Mouse (Mus musculus) heart, adult 2 months (tissue): ENCODE measurements around the gene Larp1. TPM values are rescaled to one million over a fixed set of nuclear protein-coding genes. Genes with fewer than 3 reads are reported as not detected.

Source experiments
- DNase-seq, 2 experiments: peaks; one replicate each; pipeline ENCODE4 v3.0.0; 2021
- H3K27ac ChIP-seq: fragments of 200-600 bp; 2 replicates; pipeline ENCODE4 v1.8.1; 2022
- H3K27me3 ChIP-seq: fragments of 200-500 bp; 2 replicates; pipeline ENCODE4 v1.6.1; 2012; ENCODE audit warnings: mild to moderate bottlenecking, low read length, inconsistent platforms, mixed read lengths; ENCODE audit not compliant: control insufficient read depth, insufficient read depth
- H3K36me3 ChIP-seq: fragments of 200-500 bp; 2 replicates; pipeline ENCODE4 v1.6.1; 2012; ENCODE audit warnings: low read length, inconsistent platforms; ENCODE audit not compliant: control insufficient read depth, insufficient read depth
- H3K4me1 ChIP-seq: fragments of 200-500 bp; 2 replicates; pipeline ENCODE4 v1.6.1; 2011; ENCODE audit warnings: low read length; ENCODE audit not compliant: control insufficient read depth, insufficient read depth
- H3K4me3 ChIP-seq: fragments of 200-600 bp; 2 replicates; pipeline ENCODE4 v1.8.1; 2022
- H3K79me2 ChIP-seq: fragments of 200-500 bp; replicated peaks from 2 replicates; pipeline ENCODE4 v1.6.1; 2012; ENCODE audit warnings: mild to moderate bottlenecking, inconsistent platforms, low read length, moderate library complexity, mixed read lengths; ENCODE audit not compliant: control insufficient read depth, insufficient read depth
- H3K9ac ChIP-seq: fragments of 200-500 bp; 2 replicates; pipeline ENCODE4 v1.6.1; 2012; ENCODE audit warnings: low read depth, mild to moderate bottlenecking, control low read depth, inconsistent platforms, low read length, mixed read lengths
- CTCF ChIP-seq: fragments of 200-600 bp; IDR thresholded peaks from 2 replicates; pipeline ENCODE4 v1.8.1; 2022; ENCODE audit warnings: antibody characterized with exemption, mild to moderate bottlenecking, moderate library complexity
- EP300 ChIP-seq: fragments of 200-500 bp; IDR thresholded peaks from 2 replicates; pipeline ENCODE4 v1.6.1; 2011; ENCODE audit warnings: low read depth, low read length, control low read depth; ENCODE audit not compliant: insufficient read depth
- POLR2A ChIP-seq: fragments of 200-500 bp; IDR thresholded peaks from 2 replicates; pipeline ENCODE4 v1.6.1; 2011; ENCODE audit warnings: mild to moderate bottlenecking, low read depth, low read length, control low read depth; ENCODE audit not compliant: insufficient read depth
- WGBS: fragments of 180-500 bp; shearing (Covaris S2); methylation state at CpG from one replicate; pipeline ENCODE4 v1.1.7; 2018; 5-methylcytosine and 5-hydroxymethylcytosine counted together
- intact Hi-C: fragments of 180-260 bp; cut with DNase I; formaldehyde crosslinking; loops from one replicate; pipeline ENCODE4 v1.15.1; 2025
- long read RNA-seq: library from polyadenylated mRNA; stranded (forward); transcript quantifications from one replicate; pipeline ENCODE4 v2.0.0, GENCODE M21; 2021
- polyA plus RNA-seq: library from polyadenylated mRNA; depleted of rRNA; stranded (reverse); fragments of >200 nt; gene quantifications from 2 replicates; pipeline ENCODE4 v1.2.3, GENCODE M21; 2012; rRNA removed
- total RNA-seq, 2 experiments: library from RNA; stranded (reverse); gene quantifications; 2 replicates each; pipeline ENCODE4 v1.2.3; 2021

Larp1 gene
- total RNA-seq (10 to 100 TPM; 57.4 to 63.4 TPM), polyA plus RNA-seq (26.5 and 35.7 TPM in 2 replicates)
- long read RNA-seq, full-length matches to known transcripts: 7 of 38 reads
- long read RNA-seq, partial matches to known transcripts: 25 of 38 reads
- long read RNA-seq, other reads (novel, unspliced or antisense): 6 of 38 reads

DNA sequence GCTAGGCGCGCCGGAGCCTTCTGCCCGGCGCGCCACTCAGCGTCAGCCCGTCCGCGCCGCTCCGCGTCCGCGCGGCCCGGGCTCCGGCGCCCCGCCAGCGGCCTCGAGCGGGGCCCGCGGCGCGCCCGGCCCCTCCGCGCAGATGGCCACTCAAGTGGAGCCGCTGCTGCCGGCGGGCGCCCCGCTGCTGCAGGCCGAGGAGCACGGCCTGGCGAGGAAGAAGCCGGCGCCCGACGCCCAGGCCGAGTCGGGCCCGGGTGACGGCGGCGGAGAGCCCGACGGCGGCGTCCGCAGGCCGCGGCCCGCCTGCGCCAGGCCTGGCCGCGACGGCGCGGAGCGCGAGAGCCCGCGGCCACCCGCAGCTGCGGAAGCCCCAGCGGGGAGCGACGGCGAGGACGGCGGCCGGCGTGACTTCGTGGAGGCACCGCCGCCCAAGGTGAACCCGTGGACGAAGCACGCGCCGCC lies at the start of gene Larp1:
TSS of gene Larp1 (plus strand) at position 14 of the 465 bp plus-strand sequence.
- intact Hi-C loops: loop anchor here (5.0 kb wide), 1 partner anchor 207 kb away; the partner anchor contains the start of gene Sap30l
- WGBS: 6% methylated on average over 54 of the region's 84 CpGs
- peak; percentile 63 to 75 for DNase-seq
- Histone ChIP-seq H3K4me3 (peak within 1 kb of the TSS; percentile 94), H3K79me2 (peaks cover 3% of the 10 kb centered on the region), H3K4me1 (peaks cover 5% of the 10 kb centered on the region), H3K36me3 (peaks cover 5% of the 10 kb centered on the region), H3K27ac (peak within 1 kb of the TSS; percentile 86), H3K9ac (peak within 1 kb of the TSS; percentile 89), H3K27me3 (no peaks in the 10 kb centered on the region)
- no peak for TF ChIP-seq POLR2A
- TF ChIP-seq CTCF: no peak
- TF ChIP-seq EP300: no peak

DNA sequence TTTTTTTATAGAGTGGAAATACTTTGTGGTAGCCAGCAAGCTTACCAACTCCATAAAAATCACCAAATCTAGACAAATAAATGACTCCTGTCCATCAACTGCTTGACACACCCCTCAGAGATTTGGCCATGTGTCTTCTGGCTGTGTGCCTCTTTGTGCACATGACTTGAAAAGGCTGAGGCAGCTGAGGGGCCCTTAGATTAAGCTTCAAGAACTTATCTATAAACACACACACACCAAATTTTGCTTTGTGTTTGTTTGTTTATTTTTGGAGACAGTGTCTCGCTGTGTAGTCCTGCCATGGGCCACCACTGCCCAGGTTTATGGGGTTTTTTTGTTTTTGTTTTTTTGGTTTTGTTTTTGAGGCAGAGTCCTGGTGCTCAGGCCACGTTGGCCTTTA lies 48.9 kb upstream of the Larp1 start:
- H3K36me3 ChIP-seq: no peaks in the 10 kb centered on the region
- H3K4me1 ChIP-seq: peaks cover 2% of the 10 kb centered on the region
- H3K27me3 ChIP-seq: no peaks in the 10 kb centered on the region
- no peak overlapping the region for H3K4me3 ChIP-seq
- TF ChIP-seq CTCF (no peak), EP300 (no peak), POLR2A (no peak)
- H3K79me2 ChIP-seq: no peaks in the 10 kb centered on the region
- DNase-seq: no peak
- no peak overlapping the region for H3K9ac ChIP-seq
- H3K27ac ChIP-seq: no peak overlapping the region
- WGBS: 82% methylated on average over 2 of the region's 2 CpGs
- intact Hi-C loops: loop anchor here (5.0 to 10.0 kb wide), 2 partner anchors 142 to 345 kb away; partner anchors contain the start of genes Cnot8 and Zfp692

DNA sequence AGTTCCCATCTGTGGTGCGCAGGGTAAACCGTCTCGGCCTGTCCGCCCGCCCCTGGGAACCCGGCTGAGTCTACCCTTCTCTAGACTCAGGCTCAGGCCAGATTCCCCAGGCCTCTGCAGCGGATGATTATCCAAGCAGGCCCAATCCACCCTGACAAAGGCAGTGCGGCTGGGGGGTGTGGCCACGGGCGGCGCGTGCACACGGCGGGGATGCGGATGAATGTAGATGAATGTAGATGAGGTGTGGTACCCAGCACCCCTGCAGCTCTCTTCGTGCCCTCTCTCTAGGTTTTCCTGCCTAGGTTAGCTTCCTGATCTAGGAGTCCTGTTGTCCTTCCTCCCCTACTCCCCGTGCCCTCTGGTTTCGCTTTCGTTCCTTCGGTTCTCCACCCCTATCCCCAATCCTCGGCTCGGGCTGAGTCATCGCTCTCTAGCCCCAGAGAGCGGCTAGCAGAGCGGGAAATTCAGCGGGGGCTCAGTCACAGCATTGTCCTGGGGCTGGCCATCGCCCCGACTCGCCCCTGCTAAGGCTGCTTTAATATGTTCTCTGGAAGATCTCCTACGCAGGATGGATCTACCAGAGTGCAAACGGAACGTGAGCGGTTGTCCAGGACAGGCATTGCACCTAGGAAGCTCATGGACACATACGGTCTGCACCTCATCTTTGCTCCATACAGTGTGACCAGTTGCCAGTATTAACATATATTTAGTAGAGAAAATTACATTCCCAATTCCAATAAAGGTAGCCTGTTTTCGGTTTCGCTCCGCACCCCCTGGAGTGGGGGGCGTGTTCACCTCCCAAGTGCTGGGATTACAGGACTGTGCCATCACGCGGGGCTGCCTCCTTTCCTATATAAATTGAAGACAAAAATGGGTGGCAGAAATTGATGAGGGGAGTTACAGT lies 46.2 kb upstream of the Larp1 start:
- Histone ChIP-seq H3K4me1 (peaks cover 2% of the 10 kb centered on the region), H3K9ac (peak overlapping the region; percentile 79), H3K4me3 (peak overlapping the region; percentile 85), H3K27ac (peak overlapping the region; percentile 90), H3K79me2 (no peaks in the 10 kb centered on the region), H3K27me3 (no peaks in the 10 kb centered on the region), H3K36me3 (no peaks in the 10 kb centered on the region)
- 1% methylated on average over 40 of the region's 40 CpGs for WGBS
- peak; percentile 57 for TF ChIP-seq EP300
- no peak for TF ChIP-seq CTCF
- peak; percentile 78 for TF ChIP-seq POLR2A
- intact Hi-C loops: loop anchor here (5.0 to 10.0 kb wide), 2 partner anchors 140 to 342 kb away; partner anchors contain the start of genes Cnot8 and Zfp692
- peak; percentile 84 to 87 for DNase-seq

DNA sequence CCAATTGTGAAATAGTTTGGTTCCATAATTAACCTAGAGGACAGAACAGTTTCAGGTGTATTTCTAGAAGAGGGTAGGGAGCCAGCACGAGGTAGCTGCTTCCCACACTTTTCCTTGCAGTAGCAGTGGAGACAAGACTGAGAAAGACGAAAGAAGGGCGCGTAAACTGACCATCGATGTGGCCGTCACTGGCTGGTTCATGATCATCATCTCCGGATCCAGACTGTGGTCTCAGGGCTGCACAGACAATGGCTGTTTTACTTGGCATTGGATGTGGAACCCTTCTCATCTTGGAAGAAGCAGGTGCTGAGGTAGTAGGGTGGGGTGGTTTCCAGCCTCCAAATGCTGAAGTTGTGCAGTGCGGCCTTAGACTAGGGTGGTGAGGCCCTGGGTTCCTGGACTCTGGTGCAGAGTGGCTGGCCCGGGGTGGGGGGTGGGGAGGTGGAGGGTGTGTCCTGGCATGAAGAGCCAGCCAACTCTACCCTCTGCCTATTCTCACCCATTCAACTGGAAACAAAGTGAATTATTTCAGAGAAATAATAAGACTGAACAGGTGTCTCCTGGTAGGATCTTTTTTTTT lies 45.5 kb upstream of the Larp1 start:
- Histone ChIP-seq H3K36me3 (no peaks in the 10 kb centered on the region), H3K27ac (no peak overlapping the region), H3K27me3 (no peaks in the 10 kb centered on the region), H3K9ac (no peak overlapping the region), H3K4me1 (peaks cover 2% of the 10 kb centered on the region), H3K4me3 (peak overlapping the region; percentile 85), H3K79me2 (no peaks in the 10 kb centered on the region)
- WGBS: 46% methylated on average over 9 of the region's 9 CpGs
- intact Hi-C loops: loop anchor here (5.0 to 10.0 kb wide), 2 partner anchors 139 to 341 kb away; partner anchors contain the start of genes Cnot8 and Zfp692
- DNase-seq: no peak
- TF ChIP-seq CTCF: no peak
- TF ChIP-seq POLR2A: no peak
- TF ChIP-seq EP300: no peak

DNA sequence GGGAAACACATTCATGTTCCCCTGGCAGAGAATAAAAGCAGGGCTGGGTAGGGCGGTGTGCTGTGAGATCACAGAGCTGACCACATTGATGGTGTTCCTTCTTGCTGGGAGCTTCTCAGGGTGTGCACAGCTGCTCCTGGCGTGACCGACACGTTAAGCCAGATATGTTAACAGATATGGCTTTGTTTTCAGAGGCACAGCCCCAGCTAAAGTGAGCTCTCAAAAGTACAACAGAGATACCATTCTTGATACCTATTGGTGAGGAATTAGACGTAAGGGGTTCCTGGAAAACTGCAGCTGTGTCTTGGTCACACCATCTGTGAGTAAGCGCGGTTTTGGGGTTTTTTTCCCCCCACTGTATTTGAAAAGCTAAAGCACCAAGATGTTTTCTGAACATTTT lies 42.2 kb upstream of the Larp1 start:
- peaks cover 2% of the 10 kb centered on the region for H3K4me1 ChIP-seq
- WGBS: 72% methylated on average over 7 of the region's 7 CpGs
- H3K27ac ChIP-seq: no peak overlapping the region
- H3K36me3 ChIP-seq: no peaks in the 10 kb centered on the region
- TF ChIP-seq EP300 (no peak), POLR2A (no peak), CTCF (no peak)
- no peak for DNase-seq
- intact Hi-C loops: loop anchor here (10.0 kb wide), 1 partner anchor 338 kb away; the partner anchor contains the start of gene Zfp692
- no peak overlapping the region for H3K9ac ChIP-seq
- H3K27me3 ChIP-seq: no peaks in the 10 kb centered on the region
- H3K4me3 ChIP-seq: no peak overlapping the region
- H3K79me2 ChIP-seq: no peaks in the 10 kb centered on the region
